Mouse (Mus musculus): ENCODE results near the gene Diaph2. TPM values are rescaled to one million over a fixed set of nuclear protein-coding genes. Genes with fewer than 3 reads are reported as not detected.

Gene Diaph2
- polyA plus RNA-seq, 1 experiment, result 1.4 TPM

DNA sequence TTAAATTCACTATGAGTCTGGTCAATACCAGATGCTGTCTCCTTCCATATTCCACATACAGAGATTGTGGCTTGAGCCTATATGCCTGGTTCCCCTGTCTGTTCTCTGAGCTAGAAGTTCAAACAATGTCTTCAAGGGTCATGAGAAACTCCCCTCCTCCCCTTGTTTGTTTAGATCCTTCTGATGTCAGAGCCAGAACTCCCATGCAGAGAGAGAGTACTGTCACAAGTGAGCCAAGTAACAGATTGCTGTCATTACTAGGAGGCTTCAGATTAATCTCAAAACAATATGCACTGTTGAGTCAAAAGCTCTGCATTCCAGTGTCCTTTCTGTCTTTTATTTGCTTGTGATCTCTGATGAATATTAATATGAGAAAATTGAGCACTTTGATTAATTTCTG lies 7.1 kb downstream of the Diaph2 start:
- Histone ChIP-seq H3K4me3 (ENCODE audit: insufficient read depth, poor library complexity, severe bottlenecking) (no peak overlapping the region), H3K79me2 (ENCODE audit: control insufficient read depth, insufficient read depth) (peaks cover 39% of the 10 kb centered on the region), H3K79me3 (ENCODE audit: low read depth) (peaks cover 13% of the 10 kb centered on the region), H3K27me3 (ENCODE audit: control insufficient read depth, insufficient read depth, insufficient read length) (no peaks in the 10 kb centered on the region), H3K36me3 (ENCODE audit: control insufficient read depth, insufficient read depth) (no peaks in the 10 kb centered on the region), H3ac (ENCODE audit: control insufficient read depth, insufficient read length, low read depth) (no peak overlapping the region)
- TF ChIP-seq MAX (IDR thresholded peaks at IDR 0.05) (no peak), CTCF (IDR thresholded peaks at IDR 0.05; ENCODE audit: control insufficient read depth, insufficient read depth, insufficient read length) (no peak), MYOD1 (IDR thresholded peaks at IDR 0.05; ENCODE audit: control insufficient read depth, insufficient read length, low read depth) (no peak), FOSL1 (IDR thresholded peaks at IDR 0.05; ENCODE audit: insufficient read depth, low read length, poor library complexity, severe bottlenecking) (no peak), USF1 (IDR thresholded peaks at IDR 0.05; ENCODE audit: low read depth) (no peak), CEBPB (IDR thresholded peaks at IDR 0.05; ENCODE audit: low read depth) (no peak), MYOG (IDR thresholded peaks at IDR 0.05; ENCODE audit: control insufficient read depth, extremely low read depth, insufficient read length) (no peak)

DNA sequence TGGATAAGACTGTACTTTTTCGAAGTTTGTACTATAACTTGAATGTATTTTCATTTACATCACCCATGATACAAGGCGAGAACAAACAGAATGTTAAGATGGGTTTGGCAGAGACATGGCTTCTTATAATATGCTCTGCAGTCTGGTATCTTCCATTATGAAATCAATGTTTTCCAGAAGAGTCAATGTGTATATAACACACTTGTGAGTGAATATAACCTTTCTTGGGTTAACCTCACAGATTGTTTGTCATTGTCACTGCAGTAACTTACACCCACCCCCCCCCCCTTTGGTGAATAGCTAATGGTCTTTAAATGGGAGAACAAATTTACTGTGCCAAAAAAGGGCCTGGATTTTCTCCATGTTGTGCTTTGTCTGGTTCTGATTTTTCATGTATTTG lies 13.1 kb downstream of the Diaph2 start:
- Histone ChIP-seq H3K79me3 (ENCODE audit: low read depth) (peaks cover 6% of the 10 kb centered on the region), H3K27me3 (ENCODE audit: control insufficient read depth, insufficient read depth, insufficient read length) (no peaks in the 10 kb centered on the region), H3K4me3 (ENCODE audit: insufficient read depth, poor library complexity, severe bottlenecking) (no peak overlapping the region), H3K79me2 (ENCODE audit: control insufficient read depth, insufficient read depth) (peaks cover 16% of the 10 kb centered on the region), H3ac (ENCODE audit: control insufficient read depth, insufficient read length, low read depth) (no peak overlapping the region), H3K36me3 (ENCODE audit: control insufficient read depth, insufficient read depth) (no peaks in the 10 kb centered on the region)
- no peak for TF ChIP-seq FOSL1 (IDR thresholded peaks at IDR 0.05; ENCODE audit: insufficient read depth, low read length, poor library complexity, severe bottlenecking)
- no peak for TF ChIP-seq MYOG (IDR thresholded peaks at IDR 0.05; ENCODE audit: control insufficient read depth, extremely low read depth, insufficient read length)
- TF ChIP-seq CTCF (IDR thresholded peaks at IDR 0.05; ENCODE audit: control insufficient read depth, insufficient read depth, insufficient read length), result no peak
- TF ChIP-seq MYOD1 (IDR thresholded peaks at IDR 0.05; ENCODE audit: control insufficient read depth, insufficient read length, low read depth), result no peak
- TF ChIP-seq MAX (IDR thresholded peaks at IDR 0.05), result no peak
- no peak for TF ChIP-seq CEBPB (IDR thresholded peaks at IDR 0.05; ENCODE audit: low read depth)
- no peak for TF ChIP-seq USF1 (IDR thresholded peaks at IDR 0.05; ENCODE audit: low read depth)

GRCm38 (mm10) chrX:129765378-129765777 lies 15.8 kb downstream of the Diaph2 start:
- Histone ChIP-seq H3ac (ENCODE audit: control insufficient read depth, insufficient read length, low read depth) (no peak overlapping the region), H3K27me3 (ENCODE audit: control insufficient read depth, insufficient read depth, insufficient read length) (no peaks in the 10 kb centered on the region), H3K79me3 (ENCODE audit: low read depth) (peaks cover 2% of the 10 kb centered on the region), H3K4me3 (ENCODE audit: insufficient read depth, poor library complexity, severe bottlenecking) (no peak overlapping the region), H3K36me3 (ENCODE audit: control insufficient read depth, insufficient read depth) (no peaks in the 10 kb centered on the region), H3K79me2 (ENCODE audit: control insufficient read depth, insufficient read depth) (peaks cover 22% of the 10 kb centered on the region)
- TF ChIP-seq FOSL1 (IDR thresholded peaks at IDR 0.05; ENCODE audit: insufficient read depth, low read length, poor library complexity, severe bottlenecking), result no peak
- no peak for TF ChIP-seq MYOG (IDR thresholded peaks at IDR 0.05; ENCODE audit: control insufficient read depth, extremely low read depth, insufficient read length)
- TF ChIP-seq CEBPB (IDR thresholded peaks at IDR 0.05; ENCODE audit: low read depth), result no peak
- TF ChIP-seq MAX (IDR thresholded peaks at IDR 0.05), result no peak
- no peak for TF ChIP-seq MYOD1 (IDR thresholded peaks at IDR 0.05; ENCODE audit: control insufficient read depth, insufficient read length, low read depth)
- no peak for TF ChIP-seq USF1 (IDR thresholded peaks at IDR 0.05; ENCODE audit: low read depth)
- TF ChIP-seq CTCF (IDR thresholded peaks at IDR 0.05; ENCODE audit: control insufficient read depth, insufficient read depth, insufficient read length), result no peak

GRCm38 (mm10) chrX:129766811-129767210 lies 17.3 kb downstream of the Diaph2 start:
- Histone ChIP-seq H3K27me3 (ENCODE audit: control insufficient read depth, insufficient read depth, insufficient read length) (no peaks in the 10 kb centered on the region), H3K4me3 (ENCODE audit: insufficient read depth, poor library complexity, severe bottlenecking) (no peak overlapping the region), H3K36me3 (ENCODE audit: control insufficient read depth, insufficient read depth) (no peaks in the 10 kb centered on the region), H3K79me2 (ENCODE audit: control insufficient read depth, insufficient read depth) (peaks cover 13% of the 10 kb centered on the region), H3K79me3 (ENCODE audit: low read depth) (peaks cover 2% of the 10 kb centered on the region), H3ac (ENCODE audit: control insufficient read depth, insufficient read length, low read depth) (no peak overlapping the region)
- TF ChIP-seq CEBPB (IDR thresholded peaks at IDR 0.05; ENCODE audit: low read depth), result no peak
- no peak for TF ChIP-seq FOSL1 (IDR thresholded peaks at IDR 0.05; ENCODE audit: insufficient read depth, low read length, poor library complexity, severe bottlenecking)
- TF ChIP-seq MYOG (IDR thresholded peaks at IDR 0.05; ENCODE audit: control insufficient read depth, extremely low read depth, insufficient read length), result no peak
- no peak for TF ChIP-seq CTCF (IDR thresholded peaks at IDR 0.05; ENCODE audit: control insufficient read depth, insufficient read depth, insufficient read length)
- no peak for TF ChIP-seq MAX (IDR thresholded peaks at IDR 0.05)
- TF ChIP-seq USF1 (IDR thresholded peaks at IDR 0.05; ENCODE audit: low read depth), result no peak
- TF ChIP-seq MYOD1 (IDR thresholded peaks at IDR 0.05; ENCODE audit: control insufficient read depth, insufficient read length, low read depth), result no peak

DNA sequence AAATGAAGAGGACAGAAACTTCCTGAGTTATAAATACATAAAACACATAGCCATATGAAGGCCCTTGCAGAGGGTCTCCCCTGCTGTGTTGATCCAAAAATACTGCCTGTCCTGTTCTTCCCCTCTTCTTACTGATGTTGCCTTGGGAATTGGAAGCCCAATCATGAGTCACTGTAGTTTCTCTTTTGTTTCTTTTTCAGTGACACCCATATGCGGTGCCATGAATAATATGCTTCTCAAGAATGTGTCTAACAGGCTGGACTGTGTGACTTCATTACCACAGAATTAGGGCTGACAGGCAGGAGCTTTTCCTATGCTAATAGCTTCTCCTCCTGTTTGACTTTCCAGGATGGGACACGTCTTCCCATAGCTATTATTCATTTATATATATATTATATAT lies 21.1 kb downstream of the Diaph2 start:
- Histone ChIP-seq H3K36me3 (ENCODE audit: control insufficient read depth, insufficient read depth) (no peaks in the 10 kb centered on the region), H3ac (ENCODE audit: control insufficient read depth, insufficient read length, low read depth) (no peak overlapping the region), H3K79me3 (ENCODE audit: low read depth) (peaks cover 4% of the 10 kb centered on the region), H3K27me3 (ENCODE audit: control insufficient read depth, insufficient read depth, insufficient read length) (no peaks in the 10 kb centered on the region), H3K79me2 (ENCODE audit: control insufficient read depth, insufficient read depth) (peaks cover 10% of the 10 kb centered on the region), H3K4me3 (ENCODE audit: insufficient read depth, poor library complexity, severe bottlenecking) (no peak overlapping the region)
- TF ChIP-seq MYOD1 (IDR thresholded peaks at IDR 0.05; ENCODE audit: control insufficient read depth, insufficient read length, low read depth), result no peak
- no peak for TF ChIP-seq USF1 (IDR thresholded peaks at IDR 0.05; ENCODE audit: low read depth)
- TF ChIP-seq MAX (IDR thresholded peaks at IDR 0.05), result no peak
- no peak for TF ChIP-seq CEBPB (IDR thresholded peaks at IDR 0.05; ENCODE audit: low read depth)
- TF ChIP-seq FOSL1 (IDR thresholded peaks at IDR 0.05; ENCODE audit: insufficient read depth, low read length, poor library complexity, severe bottlenecking), result no peak
- no peak for TF ChIP-seq CTCF (IDR thresholded peaks at IDR 0.05; ENCODE audit: control insufficient read depth, insufficient read depth, insufficient read length)
- no peak for TF ChIP-seq MYOG (IDR thresholded peaks at IDR 0.05; ENCODE audit: control insufficient read depth, extremely low read depth, insufficient read length)
